Mouse (Mus musculus): Measurements from ENCODE around the gene Sdf4.

Sdf4 gene

GRCm38 (mm10) chr4:156013637-156014036 is 21.0 kb downstream of the Sdf4 start, which contains the start of gene Tnfrsf4:
Tnfrsf4 (plus strand) TSS chr4:156013843.
- DNase-seq: no peak

GRCm38 (mm10) chr4:156014436-156014835 is 21.8 kb downstream of the Sdf4 start:
- no peak for DNase-seq

GRCm38 (mm10) chr4:156019771-156020170 is 27.1 kb downstream of the Sdf4 start:
- DNase-seq: no peak

- DNase-seq: no peak
Observed at GRCm38 (mm10) chr4:156021381-156021780, 28.7 kb downstream of the Sdf4 start.

- DNase-seq: no peak
Observed at GRCm38 (mm10) chr4:156021942-156022419, 29.3 kb downstream of the Sdf4 start.

GRCm38 (mm10) chr4:156023520-156023919 is 30.8 kb downstream of the Sdf4 start:
- no peak for DNase-seq

- DNase-seq: no peak
Observed at GRCm38 (mm10) chr4:156024184-156024583, 31.5 kb downstream of the Sdf4 start.

- peak; percentile 22 for DNase-seq
Observed at GRCm38 (mm10) chr4:156026013-156026412, 33.3 kb downstream of the Sdf4 start, which contains the start of gene Tnfrsf18. Tnfrsf18 (plus strand) TSS chr4:156026164.

GRCm38 (mm10) chr4:156028580-156028979 is 35.9 kb downstream of the Sdf4 start:
- no peak for DNase-seq

GRCm38 (mm10) chr4:156030651-156031118 is 38.0 kb downstream of the Sdf4 start:
- DNase-seq: no peak

- DNase-seq: no peak
Observed at GRCm38 (mm10) chr4:156031255-156031592, 38.6 kb downstream of the Sdf4 start.

GRCm38 (mm10) chr4:156031593-156032391 is 39.1 kb downstream of the Sdf4 start:
- peak; percentile 83 for DNase-seq

GRCm38 (mm10) chr4:156032856-156033255 is 40.2 kb downstream of the Sdf4 start:
- DNase-seq: peak; percentile 15

- peak; percentile 43 for DNase-seq
Observed at GRCm38 (mm10) chr4:156033476-156034119, 40.9 kb downstream of the Sdf4 start.

- DNase-seq: no peak
Observed at GRCm38 (mm10) chr4:156034301-156034700, 41.6 kb downstream of the Sdf4 start.

GRCm38 (mm10) chr4:156034901-156035300 is 42.2 kb downstream of the Sdf4 start:
- DNase-seq: no peak

- DNase-seq: no peak
Observed at GRCm38 (mm10) chr4:156044754-156045153, 52.1 kb downstream of the Sdf4 start.

- no peak for DNase-seq
Observed at GRCm38 (mm10) chr4:156049779-156050178, 57.1 kb downstream of the Sdf4 start.

- DNase-seq: no peak
Observed at GRCm38 (mm10) chr4:156050391-156050980, 57.8 kb downstream of the Sdf4 start.

GRCm38 (mm10) chr4:156053113-156053512 is 60.4 kb downstream of the Sdf4 start:
- no peak for DNase-seq

GRCm38 (mm10) chr4:156054130-156054529 is 61.5 kb downstream of the Sdf4 start:
- no peak for DNase-seq

- DNase-seq: no peak
Observed at GRCm38 (mm10) chr4:156054606-156055005, 61.9 kb downstream of the Sdf4 start.

- DNase-seq: no peak
Observed at GRCm38 (mm10) chr4:156055173-156055572, 62.5 kb downstream of the Sdf4 start.

- no peak for DNase-seq
Observed at GRCm38 (mm10) chr4:156057702-156058101, 65.0 kb downstream of the Sdf4 start.

All from cerebellum, adult 8-10 months (tissue).